Mouse (Mus musculus) mouse trophoblast stem cell (cell line): ENCODE results near the gene Epb41l4b.

Experiments used
- in situ Hi-C, 2 experiments: fragments of 300-500 bp; cut with MseI, MboI; formaldehyde crosslinking; loops; 2 replicates in 1 of 2; 3 replicates in 1 of 2; pipeline ENCODE4 v1.15.1; 2025

Gene Epb41l4b

GRCm38 (mm10) chr4:56946641-56947640 lies 196.3 kb downstream of the Epb41l4b start, which contains the start of gene Tmem245:
TSS of gene Tmem245 (minus strand) at chr4:56947437.
- in situ Hi-C loops, result no loop called here

DNA sequence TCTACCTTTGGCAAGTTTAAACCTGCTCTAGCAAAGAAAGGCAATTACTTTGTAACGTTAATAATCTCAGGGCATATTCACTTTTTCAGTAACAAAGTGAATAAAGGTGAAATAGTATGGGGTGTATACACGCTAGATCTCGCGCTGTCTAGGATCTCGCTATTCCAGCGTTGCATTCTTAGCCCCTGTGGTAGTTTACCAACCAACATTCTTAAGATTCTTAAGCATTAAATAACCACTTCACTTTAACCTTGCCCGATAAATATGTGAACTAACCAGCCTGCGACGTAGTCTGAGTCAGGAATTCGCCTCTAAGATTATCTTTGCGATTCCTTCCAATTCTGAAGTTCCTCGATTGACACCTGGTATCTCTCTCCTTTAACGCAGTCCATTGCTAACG lies 197.1 kb downstream of the Epb41l4b start:
- in situ Hi-C loops, result no loop called here

DNA sequence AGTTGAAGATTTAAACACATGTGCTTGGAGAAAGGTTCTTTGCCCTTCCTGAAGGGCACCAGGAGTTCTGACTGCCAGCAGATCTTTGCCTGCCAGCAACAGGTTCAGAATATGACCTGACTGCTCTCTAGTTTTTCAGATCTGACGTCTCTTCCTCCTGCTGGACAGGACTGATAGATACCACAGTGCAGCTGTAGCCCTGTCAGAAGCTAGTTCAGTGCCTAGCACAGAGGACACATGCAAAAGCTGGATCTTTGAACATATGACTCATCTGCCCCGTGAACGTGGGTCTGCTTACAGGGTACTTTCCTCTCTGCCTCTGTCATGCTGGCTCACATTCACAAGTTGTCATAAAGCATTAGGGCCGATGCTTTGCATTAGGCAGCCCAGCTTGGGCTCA lies 199.0 kb downstream of the Epb41l4b start:
- in situ Hi-C loops, result no loop called here

- in situ Hi-C loops, result no loop called here
These were observed 200.0 kb downstream of the Epb41l4b start for GRCm38 (mm10) chr4:56943258-56943657.

DNA sequence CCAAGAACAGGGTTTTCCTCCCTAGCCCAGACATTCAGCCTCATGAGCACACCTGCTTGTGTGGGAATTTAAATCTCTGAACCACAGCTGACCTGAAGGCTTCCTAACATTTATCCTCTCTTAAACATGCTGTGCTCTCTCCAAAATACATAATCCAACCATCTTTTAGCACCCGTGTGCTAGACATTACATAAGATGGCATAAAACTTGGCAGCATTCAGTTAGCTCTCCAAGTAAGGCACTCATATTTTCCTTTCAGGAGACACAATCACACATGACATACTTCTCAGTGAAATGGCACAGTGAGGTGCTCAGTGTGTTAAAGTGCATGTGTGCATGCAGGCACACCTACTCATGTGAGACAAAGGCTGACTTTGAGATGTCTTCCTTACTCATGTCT lies 200.7 kb downstream of the Epb41l4b start:
- in situ Hi-C loops, result no loop called here
